Mouse (Mus musculus) retina, adult 2 months (tissue): ENCODE results near the gene Zmym2.
A peak's percentile ranks its signal among the peaks of the same experiment; 100 is the strongest.
"Not testable (repeated sequence)": the region's sequence is repeated elsewhere in the genome, so short reads cannot be mapped to it uniquely, and the experiment has no call there.

ENCODE experiments used
- DNase-seq: peaks from one replicate; pipeline ENCODE4 v3.0.0-alpha.2; 2012; ENCODE audit warnings: low read depth, low spot score

Zmym2 gene

GRCm38 (mm10) chr14:56886594-56887513 lies at the start of gene Zmym2:
Gene Zmym2, plus strand, starts transcription at chr14:56886653.
- DNase-seq, result peak; percentile 33

GRCm38 (mm10) chr14:56844033-56844432 lies 42.4 kb upstream of the Zmym2 start:
- no peak for DNase-seq

GRCm38 (mm10) chr14:56844507-56844906 lies 41.9 kb upstream of the Zmym2 start:
- DNase-seq, result no peak

GRCm38 (mm10) chr14:56848322-56848721 lies 38.1 kb upstream of the Zmym2 start:
- DNase-seq, result no peak

GRCm38 (mm10) chr14:56849681-56850080 lies 36.8 kb upstream of the Zmym2 start:
- no peak for DNase-seq

- no peak for DNase-seq
Observed at GRCm38 (mm10) chr14:56864041-56864440, 22.4 kb upstream of the Zmym2 start.

GRCm38 (mm10) chr14:56864641-56865040 lies 21.8 kb upstream of the Zmym2 start:
- DNase-seq, result no peak

GRCm38 (mm10) chr14:56865112-56865511 lies 21.3 kb upstream of the Zmym2 start:
- DNase-seq, result not testable (repeated sequence)

GRCm38 (mm10) chr14:56873525-56873924 lies 12.9 kb upstream of the Zmym2 start:
- no peak for DNase-seq

GRCm38 (mm10) chr14:56875586-56876159 lies 10.8 kb upstream of the Zmym2 start:
- no peak for DNase-seq

- DNase-seq, result no peak
Observed at GRCm38 (mm10) chr14:56881271-56881670, 5.2 kb upstream of the Zmym2 start.

- no peak for DNase-seq
Observed at GRCm38 (mm10) chr14:56883431-56883830, 3.0 kb upstream of the Zmym2 start.

GRCm38 (mm10) chr14:56885308-56885771 lies 1.1 kb upstream of the Zmym2 start:
- peak; percentile 52 for DNase-seq

- DNase-seq, result peak; percentile 62
Observed at GRCm38 (mm10) chr14:56885986-56886593, 363 bp upstream of the Zmym2 start.

- DNase-seq, result peak; percentile 20
Observed at GRCm38 (mm10) chr14:56887514-56887880, 1.0 kb downstream of the Zmym2 start.

- DNase-seq, result peak; percentile 39
Observed at GRCm38 (mm10) chr14:56887887-56888286, 1.4 kb downstream of the Zmym2 start.

- no peak for DNase-seq
Observed at GRCm38 (mm10) chr14:56888416-56888815, 2.0 kb downstream of the Zmym2 start.

- no peak for DNase-seq
Observed at GRCm38 (mm10) chr14:56894417-56894816, 8.0 kb downstream of the Zmym2 start.

GRCm38 (mm10) chr14:56896521-56896920 lies 10.1 kb downstream of the Zmym2 start:
- no peak for DNase-seq

GRCm38 (mm10) chr14:56897475-56897874 lies 11.0 kb downstream of the Zmym2 start:
- DNase-seq, result no peak

GRCm38 (mm10) chr14:56899656-56900055 lies 13.2 kb downstream of the Zmym2 start:
- DNase-seq, result no peak

- no peak for DNase-seq
Observed at GRCm38 (mm10) chr14:56903039-56903438, 16.6 kb downstream of the Zmym2 start.
